Mouse (Mus musculus): ENCODE measurements at regions not wholly inside any gene's neighbourhood (a gene's known extent, or its start where the extent isn't known, plus 50 kb on each side); places are given as distances from the start of the nearest gene placed in this dataset.
"Not testable (repeated sequence)": the region's sequence is repeated elsewhere in the genome, so short reads cannot be mapped to it uniquely, and the experiment has no call there.

- H3K4me2 ChIP-seq (replicated peaks; ENCODE audit: low read depth): no peak overlapping the region
- TF ChIP-seq CTCF (IDR thresholded peaks at IDR 0.05; ENCODE audit: low read depth): no peak
- H3K9me3 ChIP-seq (ENCODE audit: control insufficient read depth): no peaks in the 10 kb centered on the region
- 98% methylated on average over 1 of the region's 1 CpGs for WGBS
- no peak overlapping the region for H3K27ac ChIP-seq (ENCODE audit: low read depth, low read length)
- H3K36me3 ChIP-seq (ENCODE audit: control insufficient read depth, insufficient read depth): no peaks in the 10 kb centered on the region
- H3K27me3 ChIP-seq (replicated peaks; ENCODE audit: control insufficient read depth, insufficient read depth, low read length): no peaks in the 10 kb centered on the region
- H3K4me3 ChIP-seq (ENCODE audit: low read depth, low read length): no peak overlapping the region
- no peak for ATAC-seq
- no peak overlapping the region for H3K9ac ChIP-seq (ENCODE audit: low read depth, low read length)
- no peaks in the 10 kb centered on the region for H3K4me1 ChIP-seq (replicated peaks; ENCODE audit: control insufficient read depth, insufficient read depth, low read length)
Measured at GRCm38 (mm10) chr6:68750451-68750850, 1214.9 kb upstream of the Tacstd2 start.

- ATAC-seq: no peak
- no peak overlapping the region for H3K9ac ChIP-seq (ENCODE audit: low read depth, low read length)
- no peak overlapping the region for H3K4me2 ChIP-seq (replicated peaks; ENCODE audit: low read depth)
- no peak overlapping the region for H3K27ac ChIP-seq (ENCODE audit: low read depth, low read length)
- H3K9me3 ChIP-seq (ENCODE audit: control insufficient read depth): no peaks in the 10 kb centered on the region
- H3K27me3 ChIP-seq (replicated peaks; ENCODE audit: control insufficient read depth, insufficient read depth, low read length): no peaks in the 10 kb centered on the region
- no peaks in the 10 kb centered on the region for H3K36me3 ChIP-seq (ENCODE audit: control insufficient read depth, insufficient read depth)
- H3K4me3 ChIP-seq (ENCODE audit: low read depth, low read length): no peak overlapping the region
- WGBS: 80% methylated on average over 3 of the region's 3 CpGs
- TF ChIP-seq CTCF (IDR thresholded peaks at IDR 0.05; ENCODE audit: low read depth): no peak
- H3K4me1 ChIP-seq (replicated peaks; ENCODE audit: control insufficient read depth, insufficient read depth, low read length): no peaks in the 10 kb centered on the region
Measured at GRCm38 (mm10) chr6:68749699-68750098, 1214.1 kb upstream of the Tacstd2 start.

GRCm38 (mm10) chr6:68738573-68738972 is 1203.0 kb upstream of the Tacstd2 start:
- H3K9ac ChIP-seq (ENCODE audit: low read depth, low read length): no peak overlapping the region
- H3K27me3 ChIP-seq (replicated peaks; ENCODE audit: control insufficient read depth, insufficient read depth, low read length): no peaks in the 10 kb centered on the region
- H3K4me1 ChIP-seq (replicated peaks; ENCODE audit: control insufficient read depth, insufficient read depth, low read length): no peaks in the 10 kb centered on the region
- H3K36me3 ChIP-seq (ENCODE audit: control insufficient read depth, insufficient read depth): no peaks in the 10 kb centered on the region
- ATAC-seq: no peak
- no peak overlapping the region for H3K4me2 ChIP-seq (replicated peaks; ENCODE audit: low read depth)
- TF ChIP-seq CTCF (IDR thresholded peaks at IDR 0.05; ENCODE audit: low read depth): no peak
- H3K4me3 ChIP-seq (ENCODE audit: low read depth, low read length): no peak overlapping the region
- H3K9me3 ChIP-seq (ENCODE audit: control insufficient read depth): no peaks in the 10 kb centered on the region
- no peak overlapping the region for H3K27ac ChIP-seq (ENCODE audit: low read depth, low read length)

GRCm38 (mm10) chr6:68736647-68737046 is 1201.1 kb upstream of the Tacstd2 start:
- Histone ChIP-seq H3K27ac (ENCODE audit: low read depth, low read length) (no peak overlapping the region), H3K27me3 (replicated peaks; ENCODE audit: control insufficient read depth, insufficient read depth, low read length) (no peaks in the 10 kb centered on the region), H3K4me1 (replicated peaks; ENCODE audit: control insufficient read depth, insufficient read depth, low read length) (no peaks in the 10 kb centered on the region), H3K36me3 (ENCODE audit: control insufficient read depth, insufficient read depth) (no peaks in the 10 kb centered on the region), H3K4me2 (replicated peaks; ENCODE audit: low read depth) (no peak overlapping the region), H3K9me3 (ENCODE audit: control insufficient read depth) (no peaks in the 10 kb centered on the region), H3K9ac (ENCODE audit: low read depth, low read length) (no peak overlapping the region), H3K4me3 (ENCODE audit: low read depth, low read length) (no peak overlapping the region)
- TF ChIP-seq CTCF (IDR thresholded peaks at IDR 0.05; ENCODE audit: low read depth): no peak
- 89% methylated on average over 3 of the region's 3 CpGs for WGBS
- ATAC-seq: no peak

GRCm38 (mm10) chr6:68736068-68736467 is 1200.5 kb upstream of the Tacstd2 start:
- Histone ChIP-seq H3K36me3 (ENCODE audit: control insufficient read depth, insufficient read depth) (no peaks in the 10 kb centered on the region), H3K9ac (ENCODE audit: low read depth, low read length) (no peak overlapping the region), H3K9me3 (ENCODE audit: control insufficient read depth) (no peaks in the 10 kb centered on the region), H3K4me3 (ENCODE audit: low read depth, low read length) (no peak overlapping the region), H3K4me1 (replicated peaks; ENCODE audit: control insufficient read depth, insufficient read depth, low read length) (no peaks in the 10 kb centered on the region), H3K4me2 (replicated peaks; ENCODE audit: low read depth) (no peak overlapping the region), H3K27ac (ENCODE audit: low read depth, low read length) (no peak overlapping the region), H3K27me3 (replicated peaks; ENCODE audit: control insufficient read depth, insufficient read depth, low read length) (no peaks in the 10 kb centered on the region)
- no peak for ATAC-seq
- no peak for TF ChIP-seq CTCF (IDR thresholded peaks at IDR 0.05; ENCODE audit: low read depth)

GRCm38 (mm10) chr6:68711084-68711483 is 1175.5 kb upstream of the Tacstd2 start:
- H3K36me3 ChIP-seq (ENCODE audit: control insufficient read depth, insufficient read depth); H3K27ac ChIP-seq (ENCODE audit: low read depth, low read length); H3K9me3 ChIP-seq (ENCODE audit: control insufficient read depth); H3K27me3 ChIP-seq (replicated peaks; ENCODE audit: control insufficient read depth, insufficient read depth, low read length); H3K4me2 ChIP-seq (replicated peaks; ENCODE audit: low read depth); H3K4me3 ChIP-seq (ENCODE audit: low read depth, low read length); ATAC-seq; H3K9ac ChIP-seq (ENCODE audit: low read depth, low read length); H3K4me1 ChIP-seq (replicated peaks; ENCODE audit: control insufficient read depth, insufficient read depth, low read length): not testable (repeated sequence)
- 74% methylated on average over 1 of the region's 1 CpGs for WGBS

GRCm38 (mm10) chr6:68704291-68704800 is 1168.8 kb upstream of the Tacstd2 start:
- H3K27me3 ChIP-seq (replicated peaks; ENCODE audit: control insufficient read depth, insufficient read depth, low read length); H3K9me3 ChIP-seq (ENCODE audit: control insufficient read depth); H3K9ac ChIP-seq (ENCODE audit: low read depth, low read length); H3K4me1 ChIP-seq (replicated peaks; ENCODE audit: control insufficient read depth, insufficient read depth, low read length); H3K4me3 ChIP-seq (ENCODE audit: low read depth, low read length); H3K36me3 ChIP-seq (ENCODE audit: control insufficient read depth, insufficient read depth); H3K4me2 ChIP-seq (replicated peaks; ENCODE audit: low read depth); ATAC-seq; H3K27ac ChIP-seq (ENCODE audit: low read depth, low read length): not testable (repeated sequence)

- H3K9me3 ChIP-seq (ENCODE audit: control insufficient read depth); H3K27me3 ChIP-seq (replicated peaks; ENCODE audit: control insufficient read depth, insufficient read depth, low read length); ATAC-seq; H3K36me3 ChIP-seq (ENCODE audit: control insufficient read depth, insufficient read depth); H3K4me2 ChIP-seq (replicated peaks; ENCODE audit: low read depth); H3K27ac ChIP-seq (ENCODE audit: low read depth, low read length); H3K9ac ChIP-seq (ENCODE audit: low read depth, low read length); H3K4me3 ChIP-seq (ENCODE audit: low read depth, low read length); H3K4me1 ChIP-seq (replicated peaks; ENCODE audit: control insufficient read depth, insufficient read depth, low read length): not testable (repeated sequence)
Measured at GRCm38 (mm10) chr6:68680792-68681110, 1145.2 kb upstream of the Tacstd2 start.
